Mouse (Mus musculus) cerebellum, adult 2 months (tissue): ENCODE data around the gene Ggnbp2.

Experiments used
- CTCF ChIP-seq: fragments of 200-500 bp; IDR thresholded peaks from 2 replicates; pipeline ENCODE4 v1.5.1; 2011; ENCODE audit warnings: low read depth, mild to moderate bottlenecking, control low read depth, low read length, moderate library complexity, borderline replicate concordance; ENCODE audit not compliant: insufficient read depth
- POLR2A ChIP-seq: fragments of 200-500 bp; IDR thresholded peaks from 2 replicates; pipeline ENCODE4 v1.6.1; 2011; ENCODE audit warnings: low read length, control low read depth, borderline replicate concordance; ENCODE audit not compliant: insufficient read depth

- TF ChIP-seq CTCF (peak; percentile 93), POLR2A (no peak)
Observed at GRCm38 (mm10) chr11:84918425-84918824, 47.8 kb upstream of the Ggnbp2 start.
